Mouse (Mus musculus) gastrocnemius, adult 18-20 months (tissue): Measurements from ENCODE around the gene Dusp5. TPM values are rescaled to one million over a fixed set of nuclear protein-coding genes. Genes with fewer than 3 reads are reported as not detected.

ENCODE experiments used
- DNase-seq: peaks from one replicate; pipeline ENCODE4 v3.0.0; 2021; ENCODE audit warnings: low spot score
- total RNA-seq, 2 experiments: library from RNA; stranded (reverse); gene quantifications; 2 replicates each; pipeline ENCODE4 v1.2.3; 2021

Dusp5 gene
- total RNA-seq, 2 experiments from 2014 or later: 0.84 to 1.2 TPM

GRCm38 (mm10) chr19:53543602-53544001, 14.7 kb downstream of the Dusp5 start:
- DNase-seq: no peak

DNA sequence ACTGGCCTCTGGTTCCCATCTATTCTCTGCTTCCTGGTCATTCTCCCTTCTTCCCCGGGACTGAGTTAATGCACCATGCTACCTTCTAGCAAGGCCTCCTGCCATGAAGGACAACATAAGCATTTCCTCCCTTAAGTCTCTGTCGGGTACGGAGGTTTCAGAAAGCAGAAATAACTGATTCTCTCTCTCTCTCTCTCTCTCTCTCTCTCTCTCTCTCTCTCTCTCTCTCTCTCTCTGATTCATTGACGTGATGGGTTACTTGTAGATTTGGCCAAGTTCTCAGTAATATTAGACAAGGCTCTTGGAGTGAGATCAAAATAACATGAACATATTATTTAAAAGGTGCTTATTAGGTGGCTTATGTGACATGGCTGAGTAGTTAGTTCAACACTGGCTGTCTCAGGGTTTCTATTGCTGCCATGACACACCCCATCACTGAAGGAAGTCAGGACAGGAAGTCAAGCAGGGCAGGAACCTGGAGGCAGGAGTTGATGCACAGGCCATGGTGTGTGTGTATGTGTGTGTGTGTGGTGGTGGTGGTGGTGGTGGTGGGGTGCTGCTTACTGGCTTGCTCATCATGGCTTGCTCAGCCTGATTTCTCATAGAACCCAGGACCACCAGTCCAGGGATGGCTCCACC, 16.1 kb downstream of the Dusp5 start:
- no peak for DNase-seq

DNA sequence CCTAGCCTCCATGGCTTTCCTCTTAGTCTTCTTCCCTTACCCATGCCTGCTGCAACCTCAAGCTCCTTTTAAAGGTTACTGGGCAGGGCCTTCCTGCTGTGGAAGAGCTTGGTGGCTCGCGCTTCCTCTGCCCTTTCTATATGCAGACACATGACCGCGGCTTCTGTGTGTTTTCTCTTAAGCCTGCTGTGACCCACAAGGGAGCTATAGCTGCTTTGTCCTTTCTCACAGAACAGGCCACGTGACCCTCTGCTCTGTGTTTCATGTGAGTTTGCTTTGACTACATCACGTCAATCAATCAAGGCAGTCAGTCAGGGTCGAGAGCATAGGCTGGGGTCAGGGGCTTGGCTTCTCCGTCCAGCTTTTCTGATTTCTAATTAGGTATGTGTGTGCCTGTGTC, 18.7 kb downstream of the Dusp5 start:
- DNase-seq: no peak

DNA sequence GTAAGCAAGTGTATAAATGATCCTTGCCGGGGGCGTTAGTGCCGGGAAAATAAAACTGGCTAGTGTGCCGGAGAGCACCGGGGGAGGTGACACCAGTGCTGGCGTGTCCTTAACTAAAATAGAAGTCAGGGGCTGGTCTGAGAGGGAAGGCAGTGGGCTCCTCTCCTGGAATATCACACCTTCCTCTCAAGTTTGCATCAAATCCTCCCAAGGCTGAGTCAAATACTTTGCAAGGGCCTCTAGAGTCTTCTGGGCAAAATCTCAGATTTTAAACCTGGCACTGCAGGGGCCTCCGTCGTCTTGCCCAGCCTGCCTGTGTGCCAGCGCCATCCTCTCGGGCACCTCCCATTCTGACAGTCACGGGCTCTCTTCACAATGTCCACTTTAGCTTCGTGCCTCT, 22.1 kb downstream of the Dusp5 start:
- no peak for DNase-seq

GRCm38 (mm10) chr19:53552216-53552786, 23.4 kb downstream of the Dusp5 start:
- DNase-seq: no peak

GRCm38 (mm10) chr19:53552795-53553194, 23.9 kb downstream of the Dusp5 start:
- no peak for DNase-seq

GRCm38 (mm10) chr19:53554402-53554801, 25.5 kb downstream of the Dusp5 start:
- DNase-seq: no peak

DNA sequence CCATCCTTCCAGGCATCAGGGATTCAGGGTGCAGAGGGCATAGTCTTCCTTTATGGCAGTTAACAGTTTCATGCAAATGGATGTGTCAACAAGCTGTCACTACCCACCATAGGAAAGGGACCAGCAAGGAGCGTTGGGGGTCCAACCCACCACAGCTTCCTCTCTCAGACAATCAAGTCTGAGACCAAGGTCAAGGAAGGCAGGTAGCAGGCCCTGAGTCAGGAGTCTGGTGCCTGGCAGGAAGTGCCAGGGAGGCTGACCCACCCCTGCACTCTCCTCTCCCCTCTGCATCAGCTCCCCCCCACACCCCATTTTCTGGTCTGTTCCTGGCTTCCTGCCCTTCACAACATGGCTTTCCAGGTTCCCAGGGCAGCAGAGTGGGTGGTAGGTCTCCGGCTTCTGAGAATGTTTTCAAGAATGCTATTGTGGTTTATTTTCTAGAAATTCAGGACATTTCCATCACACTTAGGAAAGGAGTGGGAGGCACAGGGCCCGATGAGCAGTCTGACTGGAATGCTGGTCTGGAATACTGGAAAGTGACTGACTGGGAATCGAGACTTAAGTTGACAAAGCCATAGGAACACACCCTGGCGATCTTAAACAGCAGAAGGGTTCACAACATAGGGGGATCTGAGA, 26.2 kb downstream of the Dusp5 start:
- DNase-seq: no peak

GRCm38 (mm10) chr19:53556841-53557240, 27.9 kb downstream of the Dusp5 start:
- no peak for DNase-seq

- no peak for DNase-seq
These were observed 28.5 kb downstream of the Dusp5 start for GRCm38 (mm10) chr19:53557267-53557936.

- DNase-seq: no peak
These were observed 31.5 kb downstream of the Dusp5 start for GRCm38 (mm10) chr19:53560436-53560835.

DNA sequence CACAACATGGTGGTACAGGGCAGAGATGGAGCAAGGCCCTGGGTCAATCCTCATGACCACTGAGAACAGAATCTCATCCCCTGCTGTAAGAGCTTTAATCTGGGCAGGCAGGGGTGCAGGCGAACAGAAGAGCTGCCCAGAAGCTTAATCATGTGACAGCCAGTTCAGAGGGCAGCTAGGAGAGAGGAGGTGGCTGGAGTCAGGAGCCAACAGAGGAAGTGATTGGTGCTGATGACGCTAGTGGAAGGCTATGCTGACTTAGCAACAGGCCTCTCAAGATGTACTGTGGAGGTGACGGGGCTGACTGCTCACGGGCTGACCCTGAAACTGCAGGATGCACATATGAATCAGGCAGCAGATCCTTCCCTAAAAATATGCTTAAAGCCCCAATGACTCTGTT, 35.3 kb downstream of the Dusp5 start:
- no peak for DNase-seq

DNA sequence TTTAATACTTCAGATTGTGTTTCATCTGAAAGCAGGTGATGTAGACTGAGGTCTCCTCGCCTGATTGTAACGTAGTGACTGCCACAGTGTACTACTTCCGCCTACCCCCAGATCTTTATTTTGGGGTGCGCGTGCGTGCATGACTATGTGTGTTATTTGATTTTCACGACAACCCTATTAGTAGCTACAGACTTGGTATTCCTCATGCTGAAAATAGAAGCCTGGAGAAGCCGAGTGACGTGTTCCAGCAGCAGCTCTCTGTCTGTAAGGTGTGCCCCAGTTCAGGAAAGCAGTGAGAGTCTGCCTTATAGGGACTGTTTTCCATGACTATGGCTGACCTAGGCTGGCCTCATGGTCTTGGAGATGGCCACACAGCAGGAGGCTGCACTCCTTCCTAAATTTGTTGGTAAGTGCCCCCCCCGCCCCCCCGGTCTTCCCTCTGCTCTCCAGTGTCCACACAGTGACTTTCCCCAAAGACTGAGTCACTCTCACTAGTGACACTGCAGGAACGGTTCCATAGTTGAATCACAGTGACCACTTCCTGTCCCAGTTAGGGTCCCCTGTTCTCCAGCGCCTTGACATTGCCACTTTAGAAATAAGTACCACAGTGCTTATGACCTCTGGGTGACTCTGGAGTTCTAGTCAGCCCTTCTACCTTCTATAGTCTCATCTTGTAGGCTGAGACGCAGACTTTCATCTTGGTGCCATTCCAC, 36.8 kb downstream of the Dusp5 start:
- no peak for DNase-seq

- DNase-seq: no peak
These were observed 39.0 kb downstream of the Dusp5 start for GRCm38 (mm10) chr19:53567864-53568263.

- no peak for DNase-seq
These were observed 39.6 kb downstream of the Dusp5 start for GRCm38 (mm10) chr19:53568553-53568952.

DNA sequence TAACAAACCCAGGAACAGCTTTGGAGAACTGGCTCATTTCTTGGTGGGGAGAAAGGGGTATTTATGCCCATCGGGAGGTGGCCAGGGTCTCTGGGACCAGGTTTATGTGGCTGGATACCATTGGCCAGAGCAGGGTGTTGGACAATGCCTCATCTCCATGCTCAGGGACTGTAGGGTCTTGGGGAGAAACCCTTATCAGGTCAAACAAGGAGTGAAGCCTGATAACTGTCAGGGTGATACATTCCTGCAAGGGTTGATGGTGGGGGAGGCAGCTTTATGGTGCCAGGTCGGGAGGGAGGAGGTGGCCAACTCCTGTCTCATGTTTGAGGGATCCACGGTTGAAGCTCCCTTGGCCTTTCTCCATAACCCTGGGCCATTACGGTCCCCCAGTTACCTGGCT, 42.1 kb downstream of the Dusp5 start:
- no peak for DNase-seq

DNA sequence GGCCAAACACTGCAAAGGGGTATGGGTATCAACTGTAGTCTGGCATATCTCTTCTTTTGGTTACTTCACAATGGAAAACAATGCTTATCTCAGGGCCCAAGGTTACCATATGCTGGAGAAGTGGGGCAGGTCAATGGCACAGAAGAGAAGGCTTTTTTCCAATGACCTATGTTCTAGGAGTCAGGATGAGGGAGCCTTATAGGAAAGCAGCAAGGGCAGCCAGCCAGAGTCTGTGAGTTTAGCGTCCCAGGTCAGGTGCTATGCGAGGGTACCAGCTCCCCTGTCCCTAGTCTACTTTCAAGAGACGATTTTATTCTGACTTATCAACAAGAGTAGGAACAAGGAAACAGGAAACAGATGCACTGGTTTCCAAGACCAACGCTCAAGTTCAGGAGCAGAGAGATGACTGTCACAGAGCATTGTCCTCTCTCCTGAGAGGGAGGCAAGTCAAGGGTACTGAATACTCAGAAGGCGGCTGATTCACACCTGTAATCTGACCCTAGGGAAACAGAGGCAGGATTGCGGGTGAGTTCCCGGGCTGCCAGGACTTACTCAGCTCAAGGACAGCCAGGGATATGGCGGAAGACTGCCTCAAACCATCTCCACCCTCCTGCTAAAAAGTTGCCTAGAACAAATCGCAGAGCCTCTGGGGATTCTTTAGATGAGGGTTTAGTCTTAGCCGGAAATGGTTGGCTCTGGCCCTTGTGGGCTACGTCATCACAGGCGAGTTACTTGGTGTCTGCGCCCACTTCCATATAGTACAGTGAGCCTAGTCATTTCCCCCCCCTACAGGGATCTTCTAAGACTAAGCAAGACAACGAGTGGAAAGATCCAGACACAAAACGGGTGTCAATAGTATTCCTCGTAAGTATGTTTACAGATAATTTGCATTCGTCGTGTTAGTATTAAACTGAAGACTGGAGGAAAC, 42.9 kb downstream of the Dusp5 start:
- DNase-seq: no peak

DNA sequence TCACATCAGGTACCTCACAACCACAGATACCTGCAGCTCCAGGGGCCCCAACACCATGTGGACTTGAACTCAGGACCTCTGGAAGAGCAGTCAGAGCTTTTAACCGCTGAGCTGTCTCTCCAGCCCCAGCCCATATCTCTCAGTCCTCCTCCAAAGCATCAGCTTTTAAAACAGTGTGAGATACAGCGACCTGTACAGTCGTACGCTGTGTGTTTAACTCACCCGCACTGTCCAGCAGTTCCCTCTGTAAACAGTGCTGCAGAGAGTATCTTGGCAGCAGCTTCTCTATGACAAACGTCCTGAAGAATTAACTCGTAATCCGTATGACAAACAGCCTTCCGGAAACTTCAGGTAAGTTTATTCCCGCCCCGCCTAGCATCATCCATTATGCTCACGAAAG, 43.7 kb downstream of the Dusp5 start:
- DNase-seq: no peak

- DNase-seq: no peak
These were observed 44.2 kb downstream of the Dusp5 start for GRCm38 (mm10) chr19:53573151-53573550.

- no peak for DNase-seq
These were observed 45.2 kb downstream of the Dusp5 start for GRCm38 (mm10) chr19:53574131-53574530.

GRCm38 (mm10) chr19:53574546-53574945, 45.6 kb downstream of the Dusp5 start:
- DNase-seq: no peak
